Comparison of ENCODE assay signal across 26 mouse cellular contexts in genomic region chr7:84023466-84023865, GRCm38 (mm10).
"Had no signal": no experiment of that assay in that cellular context is flagged by ENCODE, and none has a peak within 500 bp of the region (broad histone marks: within the 10 kb centered on the region; RNA-seq: fewer than 3 reads in every experiment).

No protein-coding gene starts in this region.

- H3K4me1 ChIP-seq: hindbrain, embryonic 13.5 days; hindbrain, embryonic 15.5 days; limb, embryonic 10.5 days; limb, embryonic 12.5 days; liver, embryonic 13.5 days; liver, embryonic 15.5 days had no signal

- DNase-seq: gastrocnemius, postnatal 14 days; gastrocnemius, postnatal 36 days; heart, adult 11 months; heart, adult 2 months; heart, postnatal 14 days; heart, postnatal 36 days; kidney, adult 18-20 months; kidney, adult 8-10 months; kidney, postnatal 10 days; kidney, postnatal 25 days; layer of hippocampus, adult 9-11 months; layer of hippocampus, postnatal 36 days; liver; liver, embryonic 13.5 days had no signal

- H3K4me3 ChIP-seq: heart, adult 2 months; heart, embryonic 13.5 days; heart, embryonic 15.5 days; hindbrain, embryonic 13.5 days; hindbrain, embryonic 15.5 days; intestine, embryonic 15.5 days; limb, embryonic 10.5 days; limb, embryonic 12.5 days; liver, embryonic 13.5 days; liver, embryonic 15.5 days had no signal

- H3K9me3 ChIP-seq: heart, embryonic 13.5 days; heart, embryonic 15.5 days; hindbrain, embryonic 13.5 days; hindbrain, embryonic 15.5 days; intestine, embryonic 15.5 days; limb, embryonic 10.5 days; limb, embryonic 12.5 days; liver, embryonic 13.5 days; liver, embryonic 15.5 days had no signal

- H3K27ac ChIP-seq: heart, adult 2 months; heart, embryonic 13.5 days; heart, embryonic 15.5 days; hindbrain, embryonic 13.5 days; hindbrain, embryonic 15.5 days; intestine, embryonic 15.5 days; limb, embryonic 10.5 days; limb, embryonic 12.5 days; liver, embryonic 13.5 days; liver, embryonic 15.5 days had no signal

- H3K4me2 ChIP-seq: heart, embryonic 11.5 days; heart, embryonic 13.5 days; heart, embryonic 15.5 days; hindbrain, embryonic 13.5 days; hindbrain, embryonic 15.5 days; intestine, embryonic 15.5 days; limb, embryonic 12.5 days; liver, embryonic 11.5 days; liver, embryonic 13.5 days; liver, embryonic 15.5 days had no signal

- H3K9ac ChIP-seq: heart, embryonic 13.5 days; heart, embryonic 15.5 days; hindbrain, embryonic 13.5 days; hindbrain, embryonic 15.5 days; intestine, embryonic 15.5 days; limb, embryonic 12.5 days; liver, embryonic 13.5 days; liver, embryonic 15.5 days had no signal

- H3K36me3 ChIP-seq: heart, embryonic 13.5 days; heart, embryonic 15.5 days; hindbrain, embryonic 13.5 days; hindbrain, embryonic 15.5 days; intestine, embryonic 15.5 days; limb, embryonic 10.5 days; limb, embryonic 12.5 days; liver, embryonic 13.5 days; liver, embryonic 15.5 days had no signal

- ATAC-seq: inflammation-experienced regulatory T-cells, adult 6 months; intestine, embryonic 15.5 days; intestine, postnatal 0 days had no signal

- H3K27me3 ChIP-seq: heart, embryonic 13.5 days; heart, embryonic 15.5 days; hindbrain, embryonic 13.5 days; hindbrain, embryonic 15.5 days; intestine, embryonic 15.5 days; limb, embryonic 12.5 days; liver, embryonic 13.5 days; liver, embryonic 15.5 days had no signal
